17 mouse cellular contexts compared by ENCODE assay signal in genomic region chr8:80051494-80051893, GRCm38 (mm10).
"Had no signal": no experiment of that assay in that cellular context is flagged by ENCODE, and none has a peak within 500 bp of the region (broad histone marks: within the 10 kb centered on the region; RNA-seq: fewer than 3 reads in every experiment).

No protein-coding gene starts in this region.

- DNase-seq: kidney, adult 11 months; kidney, adult 9 months; kidney, postnatal 36 days; liver; liver, embryonic 13.5 days; liver, postnatal 0 days; lung, postnatal 14 days; midbrain, embryonic 14.5 days; thymus, adult 18-20 months; thymus, postnatal 14 days had no signal

- H3K27ac ChIP-seq: kidney, postnatal 0 days; layer of hippocampus, adult 2 months; limb, embryonic 12.5 days; liver, embryonic 13.5 days; lung, embryonic 15.5 days; midbrain, embryonic 10.5 days; neural tube, embryonic 15.5 days had no signal

- H3K9me3 ChIP-seq: limb, embryonic 12.5 days; liver, embryonic 13.5 days; lung, embryonic 15.5 days; midbrain, embryonic 10.5 days; neural tube, embryonic 15.5 days had no signal

- H3K27me3 ChIP-seq: lung, embryonic 15.5 days had no signal

- ATAC-seq: liver, postnatal 0 days had no signal

- H3K4me3 ChIP-seq: layer of hippocampus, adult 2 months; limb, embryonic 12.5 days; liver, embryonic 13.5 days; lung, embryonic 15.5 days; midbrain, embryonic 10.5 days; myocyte; neural tube, embryonic 15.5 days had no signal

- H3K4me2 ChIP-seq: limb, embryonic 12.5 days; liver, embryonic 13.5 days; lung, embryonic 15.5 days; neural tube, embryonic 15.5 days had no signal

- H3K36me3 ChIP-seq: limb, embryonic 12.5 days; liver, embryonic 13.5 days; neural tube, embryonic 15.5 days had no signal

- H3K9ac ChIP-seq: limb, embryonic 12.5 days; liver, embryonic 13.5 days; liver, postnatal 0 days; lung, embryonic 15.5 days; neural tube, embryonic 15.5 days had no signal
